ENCODE assay signal across 10 mouse cellular contexts in genomic region chr1:84417761-84418238, GRCm38 (mm10). TPM values are rescaled to one million over a fixed set of nuclear protein-coding genes. Genes with fewer than 3 reads are reported as not detected.
DNase-seq lines count a peak whose midpoint lies in the region; ATAC-seq lines count a peak whose summit lies in the region.
"Had no signal": no experiment of that assay in that cellular context is flagged by ENCODE, and none has a peak within 500 bp of the region (broad histone marks: within the 10 kb centered on the region; RNA-seq: fewer than 3 reads in every experiment).

No protein-coding gene starts in this region.

- DNase-seq in embryo, embryonic 10.5 days (ENCODE audit: low spot score): peak; percentile 10
- no peak for DNase-seq in embryo, embryonic 9.5 days (ENCODE audit: extremely low spot score)
- DNase-seq in midbrain, embryonic 11.5 days (ENCODE audit: low spot score, missing footprints): no peak
- DNase-seq in yolk sac, embryonic 10.5 days (ENCODE audit: low spot score): peak; percentile 16
- DNase-seq in left cerebral cortex, adult 18-20 months (ENCODE audit: low spot score in 2 of 2): no peak
- DNase-seq in adrenal gland, postnatal 25 days: no peak
- DNase-seq: adrenal gland, postnatal 36 days; gastrocnemius, adult 2 months had no signal

- peak; percentile 43 for ATAC-seq in midbrain, embryonic 13.5 days
- ATAC-seq in midbrain, embryonic 11.5 days (ENCODE audit: low FRiP score): no peak
- peak; percentile 90 for ATAC-seq in limb, embryonic 13.5 days (ENCODE audit: low FRiP score, low read depth)

- no peaks in the 10 kb centered on the region for H3K27me3 ChIP-seq in midbrain, embryonic 13.5 days
- no peaks in the 10 kb centered on the region for H3K27me3 ChIP-seq in midbrain, embryonic 11.5 days (ENCODE audit: control insufficient read depth, insufficient read depth, low read length)
- H3K27me3 ChIP-seq in limb, embryonic 13.5 days: no peaks in the 10 kb centered on the region; the same call in 1 of the 2 replicates

- H3K4me3 ChIP-seq in midbrain, embryonic 13.5 days (replicated peaks): no peak overlapping the region
- H3K4me3 ChIP-seq in midbrain, embryonic 11.5 days (ENCODE audit: low read depth, low read length): no peak overlapping the region
- no peak overlapping the region for H3K4me3 ChIP-seq in limb, embryonic 13.5 days
- H3K4me3 ChIP-seq: gastrocnemius, adult 2 months had no signal

- no peak overlapping the region for H3K4me2 ChIP-seq in midbrain, embryonic 13.5 days (replicated peaks)
- no peak overlapping the region for H3K4me2 ChIP-seq in midbrain, embryonic 11.5 days
- H3K4me2 ChIP-seq in limb, embryonic 13.5 days (replicated peaks): no peak overlapping the region

- H3K9ac ChIP-seq in midbrain, embryonic 13.5 days (replicated peaks): no peak overlapping the region
- no peak overlapping the region for H3K9ac ChIP-seq in midbrain, embryonic 11.5 days (ENCODE audit: low read length)
- no peak overlapping the region for H3K9ac ChIP-seq in limb, embryonic 13.5 days

- H3K4me1 ChIP-seq in midbrain, embryonic 13.5 days (replicated peaks): peaks cover 19% of the 10 kb centered on the region
- H3K4me1 ChIP-seq in midbrain, embryonic 11.5 days (ENCODE audit: control insufficient read depth, insufficient read depth, low read length): peaks cover 6% of the 10 kb centered on the region
- H3K4me1 ChIP-seq in limb, embryonic 13.5 days: 0 out of 2 replicates have a peak, but pooled peaks cover 5% of the 10 kb centered on the region

- peaks cover 10% of the 10 kb centered on the region; the same call in 1 of the 2 replicates for H3K36me3 ChIP-seq in midbrain, embryonic 13.5 days
- H3K36me3 ChIP-seq in midbrain, embryonic 11.5 days (ENCODE audit: control insufficient read depth, insufficient read depth, low read length): no peaks in the 10 kb centered on the region
- no peaks in the 10 kb centered on the region for H3K36me3 ChIP-seq in limb, embryonic 13.5 days

- H3K9me3 ChIP-seq in midbrain, embryonic 13.5 days: peaks cover 4% of the 10 kb centered on the region; the same call in 1 of the 2 replicates
- no peaks in the 10 kb centered on the region for H3K9me3 ChIP-seq in midbrain, embryonic 11.5 days (ENCODE audit: control insufficient read depth, low read length)
- no peaks in the 10 kb centered on the region for H3K9me3 ChIP-seq in limb, embryonic 13.5 days

- no peak overlapping the region for H3K27ac ChIP-seq in midbrain, embryonic 13.5 days
- no peak overlapping the region for H3K27ac ChIP-seq in midbrain, embryonic 11.5 days (ENCODE audit: low read depth, low read length)
- no peak overlapping the region for H3K27ac ChIP-seq in limb, embryonic 13.5 days

- WGBS in midbrain, embryonic 13.5 days: 56% methylated on average over 9 of the region's 9 CpGs
- 80% methylated on average over 9 of the region's 9 CpGs for WGBS in midbrain, embryonic 11.5 days
- 54% methylated on average over 9 of the region's 9 CpGs for WGBS in limb, embryonic 13.5 days

RNA-seq across cellular contexts. Expression of gene Pid1, which starts 53.8 kb away (rescaled TPM):
- 75.2 and 79.0 TPM in 2 replicates for polyA plus RNA-seq in midbrain, embryonic 13.5 days (2015; fragmentation: Nextera tagmentation; extraction: Ambion mirVana)
- 25.2 and 26.3 TPM in 2 replicates for polyA plus RNA-seq in midbrain, embryonic 11.5 days (2014; fragmentation: Nextera tagmentation; extraction: Ambion mirVana)
- polyA plus RNA-seq in limb, embryonic 13.5 days (2015; fragmentation: Nextera tagmentation; extraction: Ambion mirVana): 59.3 and 62.4 TPM in 2 replicates
- 10 to 100 TPM; 38.7 to 42.8 TPM for total RNA-seq in left cerebral cortex, adult 18-20 months (2021)
- total RNA-seq in adrenal gland, postnatal 25 days (2021): 18.8 and 21.2 TPM in 2 replicates

Comparison
In these comparisons a context has a peak if more than half of its experiments do, and no peak if none do; other contexts are left out.
1. DNase-seq: peak in embryo, embryonic 10.5 days (single experiment) and yolk sac, embryonic 10.5 days (single experiment); none in embryo, embryonic 9.5 days (single experiment), midbrain, embryonic 11.5 days (single experiment), left cerebral cortex, adult 18-20 months (0 of 2) and adrenal gland, postnatal 25 days (single experiment).